Mouse (Mus musculus): ENCODE data around the gene Irf2.

DNA sequence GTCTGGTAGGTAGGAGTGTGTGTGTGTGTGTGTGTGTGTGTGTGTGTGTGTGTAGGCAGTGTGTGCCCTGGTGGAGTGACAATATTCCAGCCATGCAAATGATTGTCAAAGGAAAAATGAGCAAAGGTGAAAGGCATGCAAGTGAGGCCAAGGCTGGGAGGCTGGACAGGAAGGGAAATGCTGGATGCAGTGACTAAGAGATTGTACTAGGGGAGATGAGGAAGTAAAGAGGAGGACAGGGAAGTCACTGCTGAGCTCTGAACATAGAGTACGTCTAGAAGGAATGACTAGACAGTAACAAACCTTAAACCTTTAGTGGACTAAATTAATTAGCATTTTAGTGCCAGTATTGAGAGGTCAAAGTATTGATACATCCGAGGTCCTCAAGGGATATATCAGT, 53.1 kb downstream of the Irf2 start:
- TF ChIP-seq MAFK (IDR thresholded peaks at IDR 0.05; ENCODE audit: insufficient read depth, low read depth, low read length), result no peak
- TF ChIP-seq HCFC1 (IDR thresholded peaks at IDR 0.05; ENCODE audit: borderline replicate concordance, insufficient read depth, low read length), result no peak
- TF ChIP-seq ZNF384 (IDR thresholded peaks at IDR 0.05; ENCODE audit: low read depth, low read length), result no peak
